Mouse (Mus musculus) cortical plate, adult 2 months (tissue): ENCODE measurements at regions not wholly inside any gene's neighbourhood (a gene's known extent, or its start where the extent isn't known, plus 50 kb on each side); places are given as distances from the start of the nearest gene placed in this dataset.

Experiments
- CTCF ChIP-seq: fragments of 200-500 bp; IDR thresholded peaks from 2 replicates; pipeline ENCODE4 v1.5.1; 2011; ENCODE audit warnings: mild to moderate bottlenecking, control low read depth, low read length; ENCODE audit not compliant: insufficient read depth; ENCODE audit errors: extremely low read depth
- POLR2A ChIP-seq: fragments of 200-500 bp; IDR thresholded peaks from 2 replicates; pipeline ENCODE4 v1.6.1; 2011; ENCODE audit warnings: mild to moderate bottlenecking, low read length, control low read depth; ENCODE audit not compliant: insufficient read depth; ENCODE audit errors: extremely low read depth

GRCm38 (mm10) chr13:34465862-34466430, 121.0 kb upstream of the Slc22a23 start:
- TF ChIP-seq CTCF (no peak), POLR2A (no peak)
